Mouse (Mus musculus): ENCODE measurements around the gene Rasgrp4. TPM values are rescaled to one million over a fixed set of nuclear protein-coding genes. Genes with fewer than 3 reads are reported as not detected.
A peak's percentile ranks its signal among the peaks of the same experiment; 100 is the strongest.

The Rasgrp4 gene
- polyA plus RNA-seq, 1 experiment, result 1.5 TPM

- Histone ChIP-seq H3K4me1 (ENCODE audit: control insufficient read depth, insufficient read depth, low read length) (no peaks in the 10 kb centered on the region), H3K27me3 (ENCODE audit: control insufficient read depth, insufficient read depth, low read length) (no peaks in the 10 kb centered on the region), H3K27ac (ENCODE audit: insufficient read depth, low read length) (no peak overlapping the region), H3K4me3 (replicated peaks; ENCODE audit: insufficient read depth, low read depth, low read length) (no peak overlapping the region)
- no peak for TF ChIP-seq CTCF (IDR thresholded peaks at IDR 0.05; ENCODE audit: borderline replicate concordance, insufficient read depth, low read depth, low read length)
- TF ChIP-seq POLR2A (IDR thresholded peaks at IDR 0.05; ENCODE audit: borderline replicate concordance, insufficient read depth, low read length), result no peak
- WGBS, result 13% methylated on average over 18 of the region's 18 CpGs
- no peak for DNase-seq
Observed at GRCm38 (mm10) chr7:29118142-29118851, 16.4 kb upstream of the Rasgrp4 start.

GRCm38 (mm10) chr7:29119526-29119925, 15.1 kb upstream of the Rasgrp4 start:
- no peaks in the 10 kb centered on the region for H3K4me1 ChIP-seq (ENCODE audit: control insufficient read depth, insufficient read depth, low read length)
- H3K27me3 ChIP-seq (ENCODE audit: control insufficient read depth, insufficient read depth, low read length), result no peaks in the 10 kb centered on the region; the same call in 1 of the 2 replicates
- no peak overlapping the region for H3K27ac ChIP-seq (ENCODE audit: insufficient read depth, low read length)
- no peak for TF ChIP-seq CTCF (IDR thresholded peaks at IDR 0.05; ENCODE audit: borderline replicate concordance, insufficient read depth, low read depth, low read length)
- TF ChIP-seq POLR2A (IDR thresholded peaks at IDR 0.05; ENCODE audit: borderline replicate concordance, insufficient read depth, low read length), result no peak
- H3K4me3 ChIP-seq (replicated peaks; ENCODE audit: insufficient read depth, low read depth, low read length), result no peak overlapping the region
- WGBS, result 36% methylated on average over 1 of the region's 1 CpGs
- no peak for DNase-seq

GRCm38 (mm10) chr7:29122821-29123220, 11.8 kb upstream of the Rasgrp4 start:
- TF ChIP-seq POLR2A (IDR thresholded peaks at IDR 0.05; ENCODE audit: borderline replicate concordance, insufficient read depth, low read length) (no peak), CTCF (IDR thresholded peaks at IDR 0.05; ENCODE audit: borderline replicate concordance, insufficient read depth, low read depth, low read length) (no peak)
- peaks cover 3% of the 10 kb centered on the region; the same call in 1 of the 2 replicates for H3K27me3 ChIP-seq (ENCODE audit: control insufficient read depth, insufficient read depth, low read length)
- 92% methylated on average over 9 of the region's 9 CpGs for WGBS

GRCm38 (mm10) chr7:29123531-29124358, 10.9 kb upstream of the Rasgrp4 start:
- no peak for TF ChIP-seq POLR2A (IDR thresholded peaks at IDR 0.05; ENCODE audit: borderline replicate concordance, insufficient read depth, low read length)
- TF ChIP-seq CTCF (IDR thresholded peaks at IDR 0.05; ENCODE audit: borderline replicate concordance, insufficient read depth, low read depth, low read length), result no peak
- Histone ChIP-seq H3K4me1 (ENCODE audit: control insufficient read depth, insufficient read depth, low read length) (0 out of 2 replicates have a peak, but pooled peaks cover 2% of the 10 kb centered on the region), H3K27ac (ENCODE audit: insufficient read depth, low read length) (no peak overlapping the region), H3K27me3 (ENCODE audit: control insufficient read depth, insufficient read depth, low read length) (peaks cover 3% of the 10 kb centered on the region; the same call in 1 of the 2 replicates), H3K4me3 (replicated peaks; ENCODE audit: insufficient read depth, low read depth, low read length) (no peak overlapping the region)
- DNase-seq, result no peak
- WGBS, result 52% methylated on average over 5 of the region's 5 CpGs

More at GRCm38 (mm10) chr7:29122821-29123220, 11.8 kb upstream of the Rasgrp4 start:
- no peak for DNase-seq
- Histone ChIP-seq H3K4me3 (replicated peaks; ENCODE audit: insufficient read depth, low read depth, low read length) (no peak overlapping the region), H3K27ac (ENCODE audit: insufficient read depth, low read length) (no peak overlapping the region), H3K4me1 (ENCODE audit: control insufficient read depth, insufficient read depth, low read length) (0 out of 2 replicates have a peak, but pooled peaks cover 2% of the 10 kb centered on the region)

GRCm38 (mm10) chr7:29124970-29125369, 9.7 kb upstream of the Rasgrp4 start, which contains the start of gene Ryr1:
TSS of gene Ryr1 (minus strand) at chr7:29125179.
- Histone ChIP-seq H3K4me3 (replicated peaks; ENCODE audit: insufficient read depth, low read depth, low read length) (no peak within 1 kb of the TSS), H3K4me1 (ENCODE audit: control insufficient read depth, insufficient read depth, low read length) (0 out of 2 replicates have a peak, but pooled peaks cover 2% of the 10 kb centered on the region), H3K27ac (ENCODE audit: insufficient read depth, low read length) (no peak within 1 kb of the TSS), H3K27me3 (ENCODE audit: control insufficient read depth, insufficient read depth, low read length) (peaks cover 3% of the 10 kb centered on the region; the same call in 1 of the 2 replicates)
- no peak for DNase-seq
- TF ChIP-seq CTCF (IDR thresholded peaks at IDR 0.05; ENCODE audit: borderline replicate concordance, insufficient read depth, low read depth, low read length) (no peak), POLR2A (IDR thresholded peaks at IDR 0.05; ENCODE audit: borderline replicate concordance, insufficient read depth, low read length) (no peak)
- 1% methylated on average over 16 of the region's 16 CpGs for WGBS

GRCm38 (mm10) chr7:29126173-29126915, 8.3 kb upstream of the Rasgrp4 start:
- WGBS, result 40% methylated on average over 7 of the region's 7 CpGs
- TF ChIP-seq POLR2A (IDR thresholded peaks at IDR 0.05; ENCODE audit: borderline replicate concordance, insufficient read depth, low read length) (no peak), CTCF (IDR thresholded peaks at IDR 0.05; ENCODE audit: borderline replicate concordance, insufficient read depth, low read depth, low read length) (peak; percentile 41; the same call in 1 of the 2 replicates)
- 0 out of 2 replicates have a peak, but pooled peaks cover 2% of the 10 kb centered on the region for H3K4me1 ChIP-seq (ENCODE audit: control insufficient read depth, insufficient read depth, low read length)
- DNase-seq, result peak; percentile 21 to 51
- no peak overlapping the region for H3K27ac ChIP-seq (ENCODE audit: insufficient read depth, low read length)
- no peak overlapping the region for H3K4me3 ChIP-seq (replicated peaks; ENCODE audit: insufficient read depth, low read depth, low read length)
- peaks cover 3% of the 10 kb centered on the region; the same call in 1 of the 2 replicates for H3K27me3 ChIP-seq (ENCODE audit: control insufficient read depth, insufficient read depth, low read length)

GRCm38 (mm10) chr7:29128725-29129124, 5.9 kb upstream of the Rasgrp4 start:
- H3K4me3 ChIP-seq (replicated peaks; ENCODE audit: insufficient read depth, low read depth, low read length), result no peak overlapping the region
- H3K4me1 ChIP-seq (ENCODE audit: control insufficient read depth, insufficient read depth, low read length), result 0 out of 2 replicates have a peak, but pooled peaks cover 2% of the 10 kb centered on the region
- TF ChIP-seq POLR2A (IDR thresholded peaks at IDR 0.05; ENCODE audit: borderline replicate concordance, insufficient read depth, low read length), result no peak
- peak; percentile 33; the same call in 1 of the 2 replicates for TF ChIP-seq CTCF (IDR thresholded peaks at IDR 0.05; ENCODE audit: borderline replicate concordance, insufficient read depth, low read depth, low read length)
- DNase-seq, result no peak
- WGBS, result 70% methylated on average over 2 of the region's 2 CpGs
- H3K27me3 ChIP-seq (ENCODE audit: control insufficient read depth, insufficient read depth, low read length), result peaks cover 3% of the 10 kb centered on the region; the same call in 1 of the 2 replicates
- H3K27ac ChIP-seq (ENCODE audit: insufficient read depth, low read length), result no peak overlapping the region

All from cerebellum, adult 2 months (tissue).